Mouse (Mus musculus) testis, adult 2 months (tissue): ENCODE results near the gene Micall2.

ENCODE experiments used
- CTCF ChIP-seq: fragments of 200-500 bp; IDR thresholded peaks from 2 replicates; pipeline ENCODE4 v1.5.1; 2012; ENCODE audit warnings: low read depth, mild to moderate bottlenecking, inconsistent platforms, low read length, moderate library complexity; ENCODE audit not compliant: control insufficient read depth, insufficient read depth, insufficient replicate concordance
- POLR2A ChIP-seq: fragments of 200-500 bp; IDR thresholded peaks from 2 replicates; pipeline ENCODE4 v1.6.1; 2012; ENCODE audit warnings: low read depth, mild to moderate bottlenecking, inconsistent platforms, low read length, moderate library complexity; ENCODE audit not compliant: control insufficient read depth

DNA sequence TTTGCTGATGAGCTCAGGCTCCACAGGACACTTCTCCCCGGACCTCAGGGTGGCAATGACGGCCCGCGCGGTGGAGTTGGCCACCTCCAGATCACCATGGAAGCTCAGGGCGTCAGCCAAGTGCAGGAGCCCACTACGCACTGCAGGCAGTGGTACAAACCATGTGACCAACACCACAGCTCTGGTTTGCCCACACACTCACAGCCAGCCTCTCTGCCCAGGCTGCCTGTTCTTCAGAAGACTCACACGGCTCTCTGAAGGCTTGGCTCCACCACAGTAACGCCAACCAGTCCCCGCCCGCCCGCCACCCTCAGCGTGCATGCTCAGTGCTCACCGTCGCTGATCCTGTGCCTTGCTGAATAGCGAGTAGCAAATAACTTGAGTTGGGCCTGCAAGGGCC lies 22.0 kb upstream of the Micall2 start:
- no peak for TF ChIP-seq CTCF
- TF ChIP-seq POLR2A, result no peak
